23 mouse cellular contexts compared by ENCODE assay signal in the genomic region with DNA sequence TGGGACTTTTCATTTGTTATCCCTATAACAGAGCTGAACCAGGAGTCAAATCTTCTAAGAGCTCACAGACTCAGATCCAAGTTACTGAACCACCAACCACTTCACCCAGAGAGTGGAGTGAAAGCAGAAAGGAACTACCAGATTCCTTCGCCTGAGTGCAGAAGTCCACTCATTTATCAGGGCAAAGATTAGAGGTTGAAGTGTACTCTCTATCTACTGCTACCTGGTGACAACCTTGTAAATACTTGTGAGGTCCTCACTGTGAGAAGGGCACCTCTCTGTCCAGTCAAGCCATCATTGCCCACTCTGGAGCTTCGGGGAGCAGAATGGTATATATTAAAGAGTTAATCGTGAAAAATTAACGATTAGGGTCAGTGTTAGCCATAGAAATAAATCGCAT.
DNase-seq lines count a peak whose midpoint lies in the region; ATAC-seq and TF ChIP-seq lines count a peak whose summit lies in the region.
"Had no signal": no experiment of that assay in that cellular context is flagged by ENCODE, and none has a peak within 500 bp of the region (broad histone marks: within the 10 kb centered on the region; RNA-seq: fewer than 3 reads in every experiment).

No protein-coding gene starts in this region.

- H3K4me3 ChIP-seq in midbrain, embryonic 11.5 days (ENCODE audit: low read depth, low read length), result no peak overlapping the region
- H3K4me3 ChIP-seq in midbrain, embryonic 15.5 days, result no peak overlapping the region
- H3K4me3 ChIP-seq in intestine, postnatal 0 days (ENCODE audit: low read depth, low read length), result no peak overlapping the region
- no peak overlapping the region for H3K4me3 ChIP-seq in left cerebral cortex, adult 2 months
- H3K4me3 ChIP-seq: embryonic facial prominence, embryonic 10.5 days; embryonic facial prominence, embryonic 12.5 days; forebrain, embryonic 13.5 days; forebrain, embryonic 15.5 days had no signal

- H3K27me3 ChIP-seq in midbrain, embryonic 11.5 days (ENCODE audit: control insufficient read depth, insufficient read depth, low read length), result no peaks in the 10 kb centered on the region
- no peaks in the 10 kb centered on the region for H3K27me3 ChIP-seq in midbrain, embryonic 15.5 days (replicated peaks)
- no peaks in the 10 kb centered on the region for H3K27me3 ChIP-seq in intestine, postnatal 0 days (replicated peaks; ENCODE audit: control insufficient read depth, insufficient read depth, low read length)
- H3K27me3 ChIP-seq: CH12.LX; embryonic facial prominence, embryonic 12.5 days; forebrain, embryonic 13.5 days; forebrain, embryonic 15.5 days had no signal

- H3K4me2 ChIP-seq in midbrain, embryonic 11.5 days, result no peak overlapping the region
- no peak overlapping the region for H3K4me2 ChIP-seq in midbrain, embryonic 15.5 days
- no peak overlapping the region for H3K4me2 ChIP-seq in intestine, postnatal 0 days (replicated peaks; ENCODE audit: low read depth)
- H3K4me2 ChIP-seq: embryonic facial prominence, embryonic 12.5 days; forebrain, embryonic 13.5 days; forebrain, embryonic 15.5 days had no signal

- intact Hi-C loops in left cerebral cortex, adult 2 months (cut with DNase I), result no loop called here

- ATAC-seq in midbrain, embryonic 11.5 days (ENCODE audit: low FRiP score), result no peak
- ATAC-seq in midbrain, embryonic 15.5 days (replicated peaks), result no peak
- ATAC-seq in intestine, postnatal 0 days, result peak; percentile 39; the same call in 1 of the 2 replicates
- ATAC-seq: activated CD4-positive, CD25-positive, alpha-beta regulatory T cell, adult 4 months; CD4-positive, CD25-positive, alpha-beta regulatory T cell, adult 4 months; forebrain, embryonic 13.5 days; forebrain, embryonic 15.5 days; Patski had no signal

- no peaks in the 10 kb centered on the region for H3K9me3 ChIP-seq in midbrain, embryonic 11.5 days (ENCODE audit: control insufficient read depth, low read length)
- no peaks in the 10 kb centered on the region for H3K9me3 ChIP-seq in midbrain, embryonic 15.5 days
- no peaks in the 10 kb centered on the region for H3K9me3 ChIP-seq in intestine, postnatal 0 days (ENCODE audit: control insufficient read depth)
- H3K9me3 ChIP-seq: embryonic facial prominence, embryonic 10.5 days; embryonic facial prominence, embryonic 12.5 days; forebrain, embryonic 13.5 days; forebrain, embryonic 15.5 days; G1E had no signal

- TF ChIP-seq CTCF in intestine, postnatal 0 days (IDR thresholded peaks at IDR 0.05; ENCODE audit: low read depth), result no peak
- TF ChIP-seq CTCF in left cerebral cortex, adult 2 months (IDR thresholded peaks at IDR 0.05), result no peak

- WGBS in midbrain, embryonic 11.5 days, result 91% methylated on average over 5 of the region's 5 CpGs
- WGBS in midbrain, embryonic 15.5 days, result 91% methylated on average over 5 of the region's 5 CpGs
- WGBS in intestine, postnatal 0 days, result 81% methylated on average over 5 of the region's 5 CpGs

- H3K27ac ChIP-seq in midbrain, embryonic 11.5 days (ENCODE audit: low read depth, low read length), result no peak overlapping the region
- no peak overlapping the region for H3K27ac ChIP-seq in midbrain, embryonic 15.5 days
- no peak overlapping the region for H3K27ac ChIP-seq in intestine, postnatal 0 days (ENCODE audit: low read depth, low read length)
- no peak overlapping the region for H3K27ac ChIP-seq in left cerebral cortex, adult 2 months
- H3K27ac ChIP-seq: embryonic facial prominence, embryonic 10.5 days; embryonic facial prominence, embryonic 12.5 days; forebrain, embryonic 13.5 days; forebrain, embryonic 15.5 days had no signal

- H3K9ac ChIP-seq in midbrain, embryonic 11.5 days (ENCODE audit: low read length), result no peak overlapping the region
- no peak overlapping the region for H3K9ac ChIP-seq in midbrain, embryonic 15.5 days
- no peak overlapping the region for H3K9ac ChIP-seq in intestine, postnatal 0 days (ENCODE audit: low read depth, low read length)
- H3K9ac ChIP-seq: embryonic facial prominence, embryonic 12.5 days; forebrain, embryonic 13.5 days; forebrain, embryonic 15.5 days had no signal

- DNase-seq in midbrain, embryonic 11.5 days (ENCODE audit: low spot score, missing footprints), result peak; percentile 44
- no peak for DNase-seq in ovary, postnatal 10 days (ENCODE audit: low spot score)
- DNase-seq in left cerebral cortex, adult 2 months (ENCODE audit: extremely low spot score in 1 of 2, low spot score in 2 of 2), result no peak
- DNase-seq: adrenal gland, adult 8-10 months; adrenal gland, postnatal 14 days; adrenal gland, postnatal 36 days; B cell, adult 2 months; cerebellum, adult 11-12 months; cerebellum, adult 2 months; cerebellum, adult 9-10 months; cerebellum, postnatal 10 days; cerebellum, postnatal 25 days had no signal

- H3K4me1 ChIP-seq in midbrain, embryonic 11.5 days (ENCODE audit: control insufficient read depth, insufficient read depth, low read length), result no peaks in the 10 kb centered on the region
- no peaks in the 10 kb centered on the region for H3K4me1 ChIP-seq in midbrain, embryonic 15.5 days
- no peaks in the 10 kb centered on the region for H3K4me1 ChIP-seq in intestine, postnatal 0 days (replicated peaks; ENCODE audit: control insufficient read depth, insufficient read depth, low read length)
- H3K4me1 ChIP-seq: embryonic facial prominence, embryonic 10.5 days; embryonic facial prominence, embryonic 12.5 days; forebrain, embryonic 13.5 days; forebrain, embryonic 15.5 days had no signal

- H3K36me3 ChIP-seq in midbrain, embryonic 11.5 days (ENCODE audit: control insufficient read depth, insufficient read depth, low read length), result no peaks in the 10 kb centered on the region
- H3K36me3 ChIP-seq in midbrain, embryonic 15.5 days (replicated peaks), result no peaks in the 10 kb centered on the region
- H3K36me3 ChIP-seq in intestine, postnatal 0 days (ENCODE audit: control insufficient read depth, insufficient read depth), result no peaks in the 10 kb centered on the region
- H3K36me3 ChIP-seq: embryonic facial prominence, embryonic 10.5 days; embryonic facial prominence, embryonic 12.5 days; forebrain, embryonic 15.5 days; G1E had no signal
